Mouse (Mus musculus) frontal cortex, adult 2 months (tissue): ENCODE data around the gene Ankib1. TPM values are rescaled to one million over a fixed set of nuclear protein-coding genes. Genes with fewer than 3 reads are reported as not detected.

ENCODE experiments used
- DNase-seq, 2 experiments: peaks; one replicate each; pipeline ENCODE4 v3.0.0; 2022; ENCODE audit warnings: low spot score in 1 of 2; ENCODE audit errors: extremely low spot score in 1 of 2
- polyA plus RNA-seq: library from polyadenylated mRNA; depleted of rRNA; stranded (reverse); fragments of >200 nt; gene quantifications from 2 replicates; pipeline ENCODE4 v1.2.3, GENCODE M21; 2012; rRNA removed

Gene Ankib1
- polyA plus RNA-seq, 1 experiment, result 20.0 TPM

DNA sequence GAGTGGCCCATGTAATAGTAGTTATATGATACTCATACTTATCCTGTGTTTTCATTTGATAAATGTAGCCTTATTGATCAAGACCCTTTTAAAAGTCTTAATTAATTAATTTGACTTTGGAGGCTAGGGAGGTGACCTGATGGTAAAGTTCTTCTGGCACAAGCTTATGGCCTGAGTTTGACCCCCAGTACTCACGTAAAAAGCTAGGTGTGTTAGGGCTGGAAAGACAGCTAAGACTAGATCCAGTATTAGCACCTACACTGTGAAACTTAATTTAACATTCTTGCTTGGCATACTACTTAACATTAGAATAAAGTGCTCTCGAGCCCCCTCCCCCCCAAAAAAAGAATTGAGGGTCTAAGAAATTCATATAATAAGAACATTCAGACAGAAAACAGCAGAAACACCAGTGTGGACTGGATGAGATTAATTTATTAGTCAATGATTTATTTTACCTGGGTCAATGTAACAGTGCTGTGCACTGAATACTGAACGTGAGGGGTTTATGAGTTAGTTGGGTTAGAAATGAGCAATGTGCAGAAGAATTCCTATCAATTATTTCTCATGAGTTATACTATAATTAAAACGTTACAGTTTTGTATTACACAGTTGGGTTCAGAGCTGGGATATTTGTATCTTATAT, 154.4 kb downstream of the Ankib1 start:
- no peak for DNase-seq

GRCm38 (mm10) chr5:3647708-3648121, 155.0 kb downstream of the Ankib1 start:
- peak; percentile 81 to 85 for DNase-seq

- DNase-seq, result peak in 1 of 2 experiments; percentile 71
Observed at GRCm38 (mm10) chr5:3646991-3647707, 155.6 kb downstream of the Ankib1 start.

DNA sequence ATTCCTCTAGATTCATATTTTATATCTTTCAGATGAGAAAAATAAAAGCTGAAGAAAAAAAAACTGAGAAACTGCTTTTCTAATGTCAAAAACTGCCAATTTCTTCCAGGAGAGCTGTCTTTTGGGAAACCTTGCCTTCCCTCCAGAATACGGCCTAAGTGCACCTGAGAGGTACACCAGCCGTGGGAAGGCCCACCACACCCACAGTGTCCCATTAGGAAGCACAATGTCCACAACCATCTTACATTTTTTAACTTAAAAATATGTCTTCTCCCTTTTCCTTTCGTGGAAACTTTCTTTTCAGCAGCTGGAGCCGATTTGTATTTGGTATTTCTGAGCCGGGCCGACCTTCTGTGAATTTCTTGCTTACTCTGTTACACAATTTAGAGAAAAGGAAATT, 156.2 kb downstream of the Ankib1 start:
- no peak for DNase-seq

DNA sequence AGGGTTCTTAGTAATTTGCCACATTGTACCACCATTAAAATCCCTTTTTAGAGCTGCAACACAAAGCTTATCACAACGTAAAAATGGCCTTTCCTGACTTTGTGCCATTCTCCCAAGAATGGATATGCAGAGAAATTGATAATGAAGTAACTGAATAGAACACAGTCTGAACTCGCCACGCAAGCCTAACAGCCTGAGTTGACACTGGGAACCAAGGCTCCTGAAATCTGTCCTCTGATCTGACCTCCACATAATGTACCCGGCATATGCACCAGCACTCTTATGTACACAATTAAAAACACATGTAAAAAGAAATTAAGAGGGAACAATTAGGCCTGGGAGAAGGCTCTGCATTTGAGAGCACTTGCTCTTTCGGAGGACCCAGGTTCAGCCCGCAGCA, 157.4 kb downstream of the Ankib1 start:
- DNase-seq, result no peak

DNA sequence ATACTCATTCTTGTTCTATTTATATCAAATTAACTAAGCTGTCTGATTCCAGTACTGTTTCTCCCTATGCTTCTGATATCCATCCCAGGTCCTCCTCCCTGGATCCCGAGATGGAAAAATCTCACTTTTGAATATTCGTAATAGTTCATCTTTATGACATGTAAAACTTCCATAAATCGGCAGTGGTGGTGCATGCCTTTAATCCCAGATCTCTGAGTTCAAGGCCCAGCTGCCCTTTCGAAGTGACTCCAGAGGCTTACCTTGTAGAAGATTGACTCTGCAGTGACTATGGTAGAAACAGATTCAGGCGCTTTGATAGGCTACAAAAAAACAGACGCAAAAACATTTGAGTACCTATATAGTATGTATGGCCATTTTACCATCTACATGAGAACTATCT, 158.1 kb downstream of the Ankib1 start:
- DNase-seq, result no peak

Other genes starting within 250 kb of the Ankib1 start
- 6.0 and 7.8 TPM in 2 replicates for gene 1700109H08Rik, start 231.4 kb downstream of the Ankib1 start, polyA plus RNA-seq
- gene Pex1, start 206.9 kb downstream of the Ankib1 start, polyA plus RNA-seq, result 26.5 and 28.9 TPM in 2 replicates
- gene Rbm48, start 206.3 kb downstream of the Ankib1 start, polyA plus RNA-seq, result 11.7 and 12.0 TPM in 2 replicates
- 0.08 TPM in 1 of 2 replicates, not detected in the other for gene Tmbim7, start 151.7 kb downstream of the Ankib1 start, polyA plus RNA-seq
- 87.7 and 94.5 TPM in 2 replicates for gene Gatad1, start 145.7 kb downstream of the Ankib1 start, polyA plus RNA-seq
- gene Krit1, start 259 bp upstream of the Ankib1 start, polyA plus RNA-seq, result 43.8 and 45.8 TPM in 2 replicates
- 0.06 and 0.08 TPM in 2 replicates for gene Lrrd1, start 42.2 kb upstream of the Ankib1 start, polyA plus RNA-seq
- 5.9 and 6.7 TPM in 2 replicates for gene Mterf1a, start 91.0 kb upstream of the Ankib1 start, polyA plus RNA-seq
- 25.6 and 29.8 TPM in 2 replicates for gene Akap9, start 125.1 kb upstream of the Ankib1 start, polyA plus RNA-seq